Mouse (Mus musculus) intestine, postnatal 0 days (tissue): ENCODE data around the gene Sipa1l1. TPM values are rescaled to one million over a fixed set of nuclear protein-coding genes. Genes with fewer than 3 reads are reported as not detected.
A peak's percentile ranks its signal among the peaks of the same experiment; 100 is the strongest.
"Not testable (repeated sequence)": the region's sequence is repeated elsewhere in the genome, so short reads cannot be mapped to it uniquely, and the experiment has no call there.

Source experiments
- ATAC-seq: fragments of 200-750 bp; cut with Nextera tagmentation; 2 replicates; pipeline ENCODE4 v1.8.0; 2017; ENCODE audit warnings: mild to moderate bottlenecking, moderate TSS enrichment, moderate library complexity
- H3K27ac ChIP-seq: fragments of 300-500 bp; sonication (generic); 2 replicates; pipeline ENCODE4 v1.5.1; 2014; ENCODE audit warnings: mild to moderate bottlenecking, low read depth, low read length, moderate library complexity
- H3K27me3 ChIP-seq: fragments of 300-500 bp; sonication (generic); replicated peaks from 2 replicates; pipeline ENCODE4 v1.6.1; 2014; ENCODE audit warnings: low read length, mixed read lengths; ENCODE audit not compliant: control insufficient read depth, insufficient read depth
- H3K36me3 ChIP-seq: fragments of 300-500 bp; sonication (generic); 2 replicates; pipeline ENCODE4 v1.6.1; 2014; ENCODE audit warnings: mild to moderate bottlenecking, moderate library complexity; ENCODE audit not compliant: control insufficient read depth, insufficient read depth
- H3K4me1 ChIP-seq: fragments of 300-500 bp; sonication (generic); replicated peaks from 2 replicates; pipeline ENCODE4 v1.6.1; 2014; ENCODE audit warnings: antibody characterized with exemption, low read length, mixed read lengths; ENCODE audit not compliant: control insufficient read depth, insufficient read depth
- H3K4me2 ChIP-seq: fragments of 300-500 bp; sonication (generic); replicated peaks from 2 replicates; pipeline ENCODE4 v1.6.1; 2014; ENCODE audit warnings: low read depth, mild to moderate bottlenecking, moderate library complexity
- H3K4me3 ChIP-seq: fragments of 300-500 bp; sonication (generic); 2 replicates; pipeline ENCODE4 v1.5.1; 2014; ENCODE audit warnings: low read depth, low read length
- H3K9ac ChIP-seq: fragments of 300-500 bp; sonication (generic); 2 replicates; pipeline ENCODE4 v1.6.1; 2014; ENCODE audit warnings: mild to moderate bottlenecking, low read depth, low read length
- H3K9me3 ChIP-seq: fragments of 300-500 bp; sonication (generic); 2 replicates; pipeline ENCODE4 v1.6.1; 2016; ENCODE audit warnings: mixed run types; ENCODE audit not compliant: control insufficient read depth
- CTCF ChIP-seq: sonication (generic); IDR thresholded peaks from 2 replicates; pipeline ENCODE4 v1.5.1; 2016; ENCODE audit warnings: low read depth, mild to moderate bottlenecking, control low read depth, antibody characterized with exemption, moderate library complexity
- WGBS: fragments of 180-500 bp; shearing (Covaris S2); extraction: QIAGEN DNeasy Blood & Tissue Kit; methylation state at CpG from one replicate; pipeline ENCODE4 v1.1.7; 2014; 5-methylcytosine and 5-hydroxymethylcytosine counted together
- polyA plus RNA-seq: library from polyadenylated mRNA; unstranded; fragments of >200 nt; fragmentation: Nextera tagmentation; extraction: Ambion mirVana; gene quantifications from 2 replicates; pipeline ENCODE4 v1.2.1, GENCODE M21; 2015

Sipa1l1 gene
- polyA plus RNA-seq, 1 experiment from 2014 or later, result 10.2 TPM

DNA sequence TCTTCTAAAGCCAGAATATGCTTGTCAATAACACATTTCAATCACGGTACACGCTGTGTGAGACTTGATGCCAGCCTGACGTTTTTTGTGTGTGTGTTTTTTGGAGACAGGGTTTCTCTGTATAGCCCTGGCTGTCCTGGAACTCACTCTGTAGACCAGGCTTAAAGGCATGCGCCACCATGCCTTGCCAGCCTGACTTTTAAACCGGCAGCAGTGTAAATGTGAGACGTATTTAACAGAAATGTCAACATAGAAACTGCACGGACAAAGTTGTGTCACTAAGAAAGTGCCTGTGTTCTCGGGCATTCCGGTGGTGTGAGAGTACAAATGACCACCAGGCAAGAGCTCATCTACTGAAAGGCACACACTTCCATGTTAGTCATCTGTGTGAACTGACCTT lies 323.3 kb downstream of the Sipa1l1 start:
- ATAC-seq, result no peak
- H3K36me3 ChIP-seq, result no peaks in the 10 kb centered on the region
- no peak overlapping the region for H3K4me2 ChIP-seq
- no peaks in the 10 kb centered on the region for H3K27me3 ChIP-seq
- no peaks in the 10 kb centered on the region for H3K4me1 ChIP-seq
- H3K27ac ChIP-seq, result no peak overlapping the region
- 79% methylated on average over 9 of the region's 9 CpGs for WGBS
- H3K9ac ChIP-seq, result no peak overlapping the region
- no peak overlapping the region for H3K4me3 ChIP-seq
- no peaks in the 10 kb centered on the region for H3K9me3 ChIP-seq
- no peak for TF ChIP-seq CTCF

DNA sequence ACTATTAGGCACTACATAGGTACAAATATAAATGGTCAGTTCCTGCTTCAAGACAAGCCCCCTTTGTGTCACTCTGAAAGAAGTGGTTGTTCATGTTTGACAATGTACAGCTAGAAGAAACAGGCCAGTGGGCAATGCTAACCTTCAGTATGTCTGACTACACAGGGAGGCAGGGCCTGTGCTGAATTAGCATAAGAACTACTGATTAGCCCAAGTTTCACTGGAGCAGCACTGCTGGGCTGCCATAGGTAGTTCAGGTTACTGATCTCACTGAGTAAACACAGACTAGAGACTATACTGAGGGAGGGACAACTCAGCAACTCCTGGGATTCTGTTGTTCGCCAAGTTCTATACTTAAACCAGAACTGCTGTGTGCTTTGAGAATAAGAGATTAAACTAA lies 324.1 kb downstream of the Sipa1l1 start:
- H3K4me3 ChIP-seq, H3K36me3 ChIP-seq, H3K9me3 ChIP-seq, H3K4me1 ChIP-seq, H3K4me2 ChIP-seq, H3K27me3 ChIP-seq, H3K9ac ChIP-seq, H3K27ac ChIP-seq: not testable (repeated sequence)
- 36% methylated on average over 1 of the region's 1 CpGs for WGBS
- ATAC-seq, result peak; percentile 69

DNA sequence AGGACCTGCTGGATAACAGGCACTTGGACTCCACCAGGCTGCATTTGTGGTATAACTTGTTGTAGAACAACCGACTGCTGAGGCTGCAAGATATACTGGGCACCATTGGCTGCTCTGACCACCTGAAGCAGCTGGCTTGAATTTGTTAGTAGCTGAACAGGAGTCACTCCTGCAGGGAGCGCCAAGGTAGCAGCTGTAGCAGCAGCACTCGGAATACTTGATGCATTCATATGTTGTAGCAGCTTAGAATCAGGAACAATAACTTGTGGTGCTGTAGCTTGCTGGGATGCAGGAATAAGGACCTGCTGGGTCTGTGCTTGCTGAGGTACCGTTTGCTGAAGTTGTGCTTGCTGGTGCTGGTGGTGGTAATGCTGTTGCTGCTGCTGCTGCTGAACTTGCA lies 326.8 kb downstream of the Sipa1l1 start:
- no peak for ATAC-seq
- WGBS, result 78% methylated on average over 4 of the region's 4 CpGs
- H3K9ac ChIP-seq, result no peak overlapping the region
- no peaks in the 10 kb centered on the region for H3K9me3 ChIP-seq
- no peaks in the 10 kb centered on the region for H3K4me1 ChIP-seq
- no peak for TF ChIP-seq CTCF
- H3K27ac ChIP-seq, result no peak overlapping the region
- no peak overlapping the region for H3K4me3 ChIP-seq
- no peaks in the 10 kb centered on the region for H3K27me3 ChIP-seq
- no peaks in the 10 kb centered on the region for H3K36me3 ChIP-seq
- no peak overlapping the region for H3K4me2 ChIP-seq

DNA sequence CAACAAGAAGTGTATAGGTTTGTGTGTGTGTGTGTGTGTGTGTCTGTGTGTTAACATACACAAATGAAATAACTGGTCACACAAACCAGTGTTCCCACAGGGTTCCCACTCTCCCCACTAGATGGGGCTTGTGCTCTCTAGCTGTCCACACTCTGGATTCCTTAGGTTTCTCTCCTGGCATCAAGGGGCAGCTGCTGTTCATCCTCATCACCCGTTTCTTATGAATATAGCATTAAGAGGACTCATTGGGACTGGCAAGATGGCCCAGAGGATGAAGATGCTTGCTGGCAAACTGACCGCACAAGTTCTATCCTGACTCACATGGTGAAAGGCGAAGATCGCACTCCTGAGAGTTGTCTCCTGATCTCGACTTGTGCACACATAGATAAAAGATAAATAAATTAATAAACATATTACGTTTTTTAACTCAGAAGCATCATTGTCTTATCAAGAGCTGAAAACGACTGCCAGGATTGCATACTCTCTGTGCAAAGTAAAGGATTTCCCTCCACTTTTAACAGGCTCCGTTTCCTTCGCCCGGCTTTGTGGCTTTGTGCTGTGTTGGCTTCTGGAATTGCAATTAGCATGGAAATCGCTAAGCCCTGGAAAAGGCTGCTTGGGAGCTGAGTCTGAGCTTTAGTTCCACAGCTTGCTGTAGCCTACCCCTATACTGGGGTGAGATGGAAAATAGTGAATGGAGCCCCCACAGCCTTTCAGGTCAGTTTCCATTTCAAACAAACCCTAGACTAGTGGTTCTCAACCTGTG lies 328.9 kb downstream of the Sipa1l1 start:
- no peaks in the 10 kb centered on the region for H3K4me1 ChIP-seq
- no peak overlapping the region for H3K4me3 ChIP-seq
- peak; percentile 86 for TF ChIP-seq CTCF
- 0 out of 2 replicates have a peak overlapping the region, but pooled peaks have one; percentile 24 for H3K4me2 ChIP-seq
- no peak for ATAC-seq
- no peaks in the 10 kb centered on the region for H3K9me3 ChIP-seq
- H3K9ac ChIP-seq, result no peak overlapping the region
- H3K27ac ChIP-seq, result no peak overlapping the region
- WGBS, result 45% methylated on average over 11 of the region's 11 CpGs
- no peaks in the 10 kb centered on the region for H3K36me3 ChIP-seq
- H3K27me3 ChIP-seq, result no peaks in the 10 kb centered on the region

DNA sequence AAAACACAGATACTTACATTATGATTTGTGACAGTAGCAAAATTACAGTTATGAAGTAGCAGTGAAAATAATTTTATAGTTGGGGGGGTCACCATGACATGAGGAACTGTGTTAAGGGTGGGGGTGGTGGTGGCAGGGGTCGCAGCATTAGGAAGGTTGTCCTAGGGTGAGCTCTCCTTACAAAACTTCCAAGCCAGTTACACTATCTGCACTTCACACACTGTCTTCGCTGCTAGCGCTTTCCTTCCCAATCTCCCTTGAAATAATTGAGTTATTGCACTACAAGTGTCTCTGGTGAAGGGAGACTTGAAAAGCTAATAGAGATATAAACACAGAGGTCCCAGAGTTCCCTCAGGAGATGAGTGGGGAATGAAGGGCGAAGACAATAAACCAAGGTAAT lies 329.6 kb downstream of the Sipa1l1 start:
- ATAC-seq, result no peak
- no peak overlapping the region for H3K27ac ChIP-seq
- H3K9ac ChIP-seq, result no peak overlapping the region
- H3K36me3 ChIP-seq, result no peaks in the 10 kb centered on the region
- TF ChIP-seq CTCF, result no peak
- H3K4me1 ChIP-seq, result no peaks in the 10 kb centered on the region
- no peak overlapping the region for H3K4me3 ChIP-seq
- 81% methylated on average over 4 of the region's 4 CpGs for WGBS
- no peak overlapping the region for H3K4me2 ChIP-seq
- H3K9me3 ChIP-seq, result no peaks in the 10 kb centered on the region
- H3K27me3 ChIP-seq, result no peaks in the 10 kb centered on the region

DNA sequence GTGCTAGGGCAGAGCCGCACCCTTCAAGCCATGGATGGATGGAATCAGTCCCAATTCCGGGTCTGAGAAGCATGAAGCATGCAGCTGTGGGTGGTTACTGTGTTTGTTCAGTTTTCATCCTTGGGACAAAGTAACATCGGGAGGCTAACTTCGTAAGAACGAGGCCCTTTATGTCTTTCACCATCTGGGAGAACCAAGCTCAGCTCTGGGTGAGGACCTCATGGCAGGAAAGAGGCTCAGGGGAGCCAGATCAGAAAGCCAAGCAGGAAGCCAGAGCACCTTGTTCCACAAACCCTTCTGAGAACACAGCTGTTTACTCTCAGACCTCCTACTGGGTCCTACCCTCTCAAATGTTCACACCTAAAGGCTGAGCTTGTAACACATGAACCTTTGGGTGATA lies 330.6 kb downstream of the Sipa1l1 start:
- H3K9ac ChIP-seq, result no peak overlapping the region
- H3K4me3 ChIP-seq, result no peak overlapping the region
- H3K27me3 ChIP-seq, result no peaks in the 10 kb centered on the region
- H3K9me3 ChIP-seq, result no peaks in the 10 kb centered on the region
- WGBS, result 90% methylated on average over 5 of the region's 5 CpGs
- H3K4me1 ChIP-seq, result no peaks in the 10 kb centered on the region
- no peak overlapping the region for H3K4me2 ChIP-seq
- ATAC-seq, result no peak
- no peak for TF ChIP-seq CTCF
- no peaks in the 10 kb centered on the region for H3K36me3 ChIP-seq
- H3K27ac ChIP-seq, result no peak overlapping the region
